Mouse (Mus musculus): ENCODE data around the gene Hsd11b1.

- TF ChIP-seq TAL1 (IDR thresholded peaks at IDR 0.05; ENCODE audit: low read length) (no peak), GATA1 (IDR thresholded peaks at IDR 0.05; ENCODE audit: low read length) (no peak)
Measured at GRCm38 (mm10) chr1:193200640-193201382, 63.1 kb downstream of the Hsd11b1 start.
